In the genomic region with DNA sequence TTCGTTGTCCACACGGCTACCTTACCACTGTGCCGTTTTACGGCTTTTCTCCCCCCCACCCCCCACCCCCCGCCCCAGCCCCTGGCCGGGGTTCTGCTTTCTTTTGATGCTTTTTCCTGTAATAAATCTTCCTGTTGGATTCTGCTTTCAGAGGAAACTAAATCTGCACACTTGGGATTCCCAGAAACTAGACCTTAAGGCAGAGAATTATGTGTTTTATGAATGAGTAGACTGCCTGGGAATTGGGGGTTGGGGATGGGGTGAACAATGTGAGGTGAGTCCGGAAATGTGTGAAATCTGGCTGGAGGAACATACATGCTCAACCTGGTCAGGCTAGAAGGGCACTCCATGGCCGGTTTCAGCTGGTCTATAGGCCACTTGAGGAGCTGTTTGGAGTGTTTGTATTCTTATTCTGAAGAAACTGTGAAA, we compare ENCODE assay signal across 21 mouse cellular contexts. TPM values are rescaled to one million over a fixed set of nuclear protein-coding genes. Genes with fewer than 3 reads are reported as not detected.
DNase-seq lines count a peak whose midpoint lies in the region; ATAC-seq lines count a peak whose summit lies in the region.
"Had no signal": no experiment of that assay in that cellular context is flagged by ENCODE, and none has a peak within 500 bp of the region (broad histone marks: within the 10 kb centered on the region; RNA-seq: fewer than 3 reads in every experiment).

No protein-coding gene starts in this region.

- DNase-seq in embryo, embryonic 11 days = peak; percentile 33
- DNase-seq in embryo, embryonic 9.5 days (ENCODE audit: extremely low spot score) = no peak
- peak; percentile 45 for DNase-seq in adipocyte (ENCODE audit: low spot score)
- DNase-seq in limb, embryonic 10.5 days (ENCODE audit: low spot score) = peak; percentile 51
- DNase-seq in urinary bladder, postnatal 14 days (ENCODE audit: low spot score) = no peak
- no peak for DNase-seq in thymus, postnatal 0 days (ENCODE audit: low spot score)
- DNase-seq in cerebellum, postnatal 36 days = no peak
- DNase-seq: cerebellum, postnatal 25 days; heart, adult 2 months; left cerebral cortex, postnatal 4 days; thymus, postnatal 4 days had no signal

- no peak overlapping the region for H3K4me3 ChIP-seq in limb, embryonic 10.5 days
- H3K4me3 ChIP-seq in lung, embryonic 16.5 days (ENCODE audit: low read length) = no peak overlapping the region
- H3K4me3 ChIP-seq: embryonic facial prominence, embryonic 15.5 days; heart, adult 2 months; hindbrain, embryonic 15.5 days; midbrain, embryonic 13.5 days had no signal

- no peaks in the 10 kb centered on the region for H3K36me3 ChIP-seq in limb, embryonic 10.5 days
- no peaks in the 10 kb centered on the region for H3K36me3 ChIP-seq in lung, embryonic 16.5 days (ENCODE audit: control insufficient read depth, insufficient read depth, low read length)
- H3K36me3 ChIP-seq: embryonic facial prominence, embryonic 15.5 days; hindbrain, embryonic 15.5 days; midbrain, embryonic 13.5 days had no signal

- no peaks in the 10 kb centered on the region for H3K27me3 ChIP-seq in limb, embryonic 10.5 days (ENCODE audit: low read depth, poor library complexity, severe bottlenecking)
- H3K27me3 ChIP-seq in lung, embryonic 16.5 days (ENCODE audit: control insufficient read depth, insufficient read depth, low read depth, low read length) = no peaks in the 10 kb centered on the region; the same call in 1 of the 2 replicates
- H3K27me3 ChIP-seq: CH12.LX; hindbrain, embryonic 15.5 days had no signal

- 29% methylated on average over 8 of the region's 8 CpGs for WGBS in limb, embryonic 10.5 days
- WGBS in lung, embryonic 16.5 days = 34% methylated on average over 8 of the region's 8 CpGs

- peak overlapping the region; percentile 56 for H3K27ac ChIP-seq in limb, embryonic 10.5 days
- H3K27ac ChIP-seq in lung, embryonic 16.5 days (ENCODE audit: low read length) = peak overlapping the region; percentile 24; the same call in 1 of the 2 replicates
- H3K27ac ChIP-seq: embryonic facial prominence, embryonic 15.5 days; heart, adult 2 months; hindbrain, embryonic 15.5 days; macrophage; midbrain, embryonic 13.5 days had no signal

- H3K4me2 ChIP-seq in lung, embryonic 16.5 days (ENCODE audit: low read depth, low read length) = peak overlapping the region; percentile 21; the same call in 1 of the 2 replicates
- H3K4me2 ChIP-seq: embryonic facial prominence, embryonic 15.5 days; hindbrain, embryonic 15.5 days; midbrain, embryonic 13.5 days had no signal

- H3K9me3 ChIP-seq in limb, embryonic 10.5 days (replicated peaks) = no peaks in the 10 kb centered on the region
- no peaks in the 10 kb centered on the region for H3K9me3 ChIP-seq in lung, embryonic 16.5 days (ENCODE audit: control insufficient read depth, low read length)
- H3K9me3 ChIP-seq: embryonic facial prominence, embryonic 15.5 days; hindbrain, embryonic 15.5 days; midbrain, embryonic 13.5 days had no signal

- H3K4me1 ChIP-seq in limb, embryonic 10.5 days = peaks cover 28% of the 10 kb centered on the region
- H3K4me1 ChIP-seq in lung, embryonic 16.5 days (replicated peaks; ENCODE audit: control insufficient read depth, insufficient read depth, low read length) = peaks cover 10% of the 10 kb centered on the region

- peak; percentile 78 for ATAC-seq in lung, embryonic 16.5 days (ENCODE audit: low read depth)
- ATAC-seq: activated CD4-positive, CD25-positive, alpha-beta regulatory T cell, adult 4 months; midbrain, embryonic 13.5 days had no signal

- no peak overlapping the region for H3K9ac ChIP-seq in lung, embryonic 16.5 days (ENCODE audit: low read length)
- H3K9ac ChIP-seq: embryonic facial prominence, embryonic 15.5 days; hindbrain, embryonic 15.5 days; midbrain, embryonic 13.5 days had no signal

RNA-seq across cellular contexts. Expression of gene Cxcl3, which starts 4.2 kb away (rescaled TPM):
- polyA plus RNA-seq in limb, embryonic 10.5 days (2016; fragmentation: Nextera tagmentation; extraction: Ambion mirVana) = not detected in 2 replicates
- not detected in 2 replicates for polyA plus RNA-seq in lung, embryonic 16.5 days (2015; fragmentation: Nextera tagmentation; extraction: Ambion mirVana)
- polyA plus RNA-seq in thymus, postnatal 0 days (2015; fragmentation: Nextera tagmentation; extraction: Ambion mirVana) = 0.94 and 1.3 TPM in 2 replicates
- polyA plus RNA-seq: activated CD4-positive, CD25-positive, alpha-beta regulatory T cell, adult 4 months; forebrain, embryonic 11.5 days; heart, adult 2 months; heart, postnatal 0 days; midbrain, embryonic 13.5 days; testis, adult 2 months had no signal

RNA-seq across cellular contexts. Expression of gene Cxcl15, which starts 4.2 kb away (rescaled TPM):
- polyA plus RNA-seq in limb, embryonic 10.5 days (2016; fragmentation: Nextera tagmentation; extraction: Ambion mirVana) = not detected in 2 replicates
- polyA plus RNA-seq in lung, embryonic 16.5 days (2015; fragmentation: Nextera tagmentation; extraction: Ambion mirVana) = 25.4 and 40.0 TPM in 2 replicates
- polyA plus RNA-seq in thymus, postnatal 0 days (2015; fragmentation: Nextera tagmentation; extraction: Ambion mirVana) = 0.12 and 0.22 TPM in 2 replicates
- polyA plus RNA-seq: activated CD4-positive, CD25-positive, alpha-beta regulatory T cell, adult 4 months; forebrain, embryonic 11.5 days; hindbrain, embryonic 15.5 days; macrophage; midbrain, embryonic 13.5 days; testis, adult 2 months had no signal

RNA-seq across cellular contexts. Expression of gene Pf4, which starts 17.9 kb away (rescaled TPM):
- 32.4 and 43.9 TPM in 2 replicates for polyA plus RNA-seq in limb, embryonic 10.5 days (2016; fragmentation: Nextera tagmentation; extraction: Ambion mirVana)
- 72.7 and 86.3 TPM in 2 replicates for polyA plus RNA-seq in lung, embryonic 16.5 days (2015; fragmentation: Nextera tagmentation; extraction: Ambion mirVana)
- polyA plus RNA-seq in thymus, postnatal 0 days (2015; fragmentation: Nextera tagmentation; extraction: Ambion mirVana) = 84.2 and 88.9 TPM in 2 replicates
- polyA plus RNA-seq: activated CD4-positive, CD25-positive, alpha-beta regulatory T cell, adult 4 months had no signal

RNA-seq across cellular contexts. Expression of gene Ppbp, which starts 21.8 kb away (rescaled TPM):
- polyA plus RNA-seq in limb, embryonic 10.5 days (2016; fragmentation: Nextera tagmentation; extraction: Ambion mirVana) = 6.3 and 8.3 TPM in 2 replicates
- polyA plus RNA-seq in lung, embryonic 16.5 days (2015; fragmentation: Nextera tagmentation; extraction: Ambion mirVana) = 6.0 and 6.5 TPM in 2 replicates
- polyA plus RNA-seq in thymus, postnatal 0 days (2015; fragmentation: Nextera tagmentation; extraction: Ambion mirVana) = 1.3 and 3.5 TPM in 2 replicates
- polyA plus RNA-seq: activated CD4-positive, CD25-positive, alpha-beta regulatory T cell, adult 4 months had no signal

RNA-seq across cellular contexts. Expression of gene Cxcl5, which starts 30.9 kb away (rescaled TPM):
- 0.20 TPM in 1 of 2 replicates, not detected in the other for polyA plus RNA-seq in limb, embryonic 10.5 days (2016; fragmentation: Nextera tagmentation; extraction: Ambion mirVana)
- polyA plus RNA-seq in lung, embryonic 16.5 days (2015; fragmentation: Nextera tagmentation; extraction: Ambion mirVana) = not detected in 2 replicates
- 0.66 and 0.67 TPM in 2 replicates for polyA plus RNA-seq in thymus, postnatal 0 days (2015; fragmentation: Nextera tagmentation; extraction: Ambion mirVana)
- polyA plus RNA-seq: activated CD4-positive, CD25-positive, alpha-beta regulatory T cell, adult 4 months; forebrain, embryonic 11.5 days; midbrain, embryonic 13.5 days; testis, adult 2 months had no signal

Comparison
In these comparisons a context has a peak if more than half of its experiments do, and no peak if none do; other contexts are left out.
1. DNase-seq: peak in embryo, embryonic 11 days (single experiment), adipocyte (single experiment) and limb, embryonic 10.5 days (single experiment); none in embryo, embryonic 9.5 days (single experiment), urinary bladder, postnatal 14 days (single experiment), thymus, postnatal 0 days (single experiment) and cerebellum, postnatal 36 days (0 of 2).
2. RNA of gene Cxcl15, which starts 4.2 kb away (polyA plus RNA-seq): 25.4 to 40.0 TPM in lung, embryonic 16.5 days; 0.12 to 0.22 TPM in thymus, postnatal 0 days and not detected in limb, embryonic 10.5 days; every median in the first group is over 10 times any median in the second.